Mouse (Mus musculus) forebrain, embryonic 13.5 days (tissue): ENCODE results near the gene Tax1bp1. TPM values are rescaled to one million over a fixed set of nuclear protein-coding genes. Genes with fewer than 3 reads are reported as not detected.

Experiments
- polyA plus RNA-seq: library from polyadenylated mRNA; unstranded; fragments of >200 nt; fragmentation: Nextera tagmentation; extraction: Ambion mirVana; gene quantifications from 2 replicates; pipeline ENCODE4 v1.2.1, GENCODE M21; 2015

Gene Tax1bp1
- polyA plus RNA-seq, 1 experiment from 2014 or later = 160 TPM

Other genes starting within 250 kb of the Tax1bp1 start
- 52.4 and 54.7 TPM in 2 replicates for gene Hibadh, start 73.3 kb upstream of the Tax1bp1 start, polyA plus RNA-seq